Mouse (Mus musculus) neutrophil, adult 83 days (primary cell): ENCODE data around the gene Olfr1155. TPM values are rescaled to one million over a fixed set of nuclear protein-coding genes. Genes with fewer than 3 reads are reported as not detected.

Experiments used
- total RNA-seq, 2 experiments: library from RNA; stranded (reverse); gene quantifications; one replicate each; pipeline ENCODE4 v1.2.4; 2023

Olfr1155 gene
- not detected for total RNA-seq

GRCm38 (mm10) chr2:87945037-87945436 lies at the start of gene Olfr1155:
TSS of gene Olfr1155 (minus strand) at chr2:87945137.

GRCm38 (mm10) chr2:87989813-87990212 lies 44.9 kb upstream of the Olfr1155 start, which contains the start of gene Olfr1158:
TSS of gene Olfr1158 (plus strand) at chr2:87990113.

GRCm38 (mm10) chr2:87974563-87974962 lies 29.6 kb upstream of the Olfr1155 start, which contains the start of gene Olfr74:
TSS of gene Olfr74 (minus strand) at chr2:87974663.

GRCm38 (mm10) chr2:87968199-87968598 lies 23.3 kb upstream of the Olfr1155 start, which contains the start of gene Olfr1157:
TSS of gene Olfr1157 (minus strand) at chr2:87968299.

GRCm38 (mm10) chr2:87953000-87953399 lies 8.1 kb upstream of the Olfr1155 start, which contains the start of gene Olfr1156:
TSS of gene Olfr1156 (minus strand) at chr2:87953100.

GRCm38 (mm10) chr2:87905066-87905465 lies 39.9 kb downstream of the Olfr1155 start, which contains the start of gene Olfr1154:
TSS of gene Olfr1154 (minus strand) at chr2:87905166.

GRCm38 (mm10) chr2:87894662-87895061 lies 50.3 kb downstream of the Olfr1155 start, which contains the start of gene Olfr1153:
TSS of gene Olfr1153 (plus strand) at chr2:87894962.

Other genes starting within 250 kb of the Olfr1155 start
- gene Olfr1137, start 232.0 kb downstream of the Olfr1155 start, total RNA-seq: not detected
- not detected for gene Olfr1138, start 205.2 kb downstream of the Olfr1155 start, total RNA-seq
- not detected for gene Olfr1140, start 201.4 kb downstream of the Olfr1155 start, total RNA-seq
- gene Olfr1141, start 191.1 kb downstream of the Olfr1155 start, total RNA-seq: not detected
- not detected for gene Olfr152, start 165.7 kb downstream of the Olfr1155 start, total RNA-seq
- not detected for gene Olfr1143, start 144.5 kb downstream of the Olfr1155 start, total RNA-seq
- not detected for gene Olfr1145, start 135.3 kb downstream of the Olfr1155 start, total RNA-seq
- not detected for gene Olfr1148, start 114.6 kb downstream of the Olfr1155 start, total RNA-seq
- not detected for gene Olfr1150-ps1, start 101.1 kb downstream of the Olfr1155 start, total RNA-seq
- not detected for gene Olfr1151, start 89.3 kb downstream of the Olfr1155 start, total RNA-seq
- not detected for gene Olfr1152, start 78.6 kb downstream of the Olfr1155 start, total RNA-seq
- gene Olfr1153, start 50.2 kb downstream of the Olfr1155 start, total RNA-seq: not detected
- not detected for gene Olfr1154, start 40.0 kb downstream of the Olfr1155 start, total RNA-seq
- gene Olfr1156, start 8.0 kb upstream of the Olfr1155 start, total RNA-seq: not detected
- not detected for gene Olfr1157, start 23.2 kb upstream of the Olfr1155 start, total RNA-seq
- not detected for gene Olfr74, start 29.5 kb upstream of the Olfr1155 start, total RNA-seq
- gene Olfr1158, start 45.0 kb upstream of the Olfr1155 start, total RNA-seq: not detected
- gene Olfr1160, start 63.1 kb upstream of the Olfr1155 start, total RNA-seq: not detected
- gene Olfr1161, start 77.6 kb upstream of the Olfr1155 start, total RNA-seq: not detected
- not detected for gene Olfr73, start 92.6 kb upstream of the Olfr1155 start, total RNA-seq
- not detected for gene Olfr1162, start 106.0 kb upstream of the Olfr1155 start, total RNA-seq
- not detected for gene Olfr1163, start 126.7 kb upstream of the Olfr1155 start, total RNA-seq
- not detected for gene Olfr1164, start 148.8 kb upstream of the Olfr1155 start, total RNA-seq
- not detected for gene Olfr1166, start 183.1 kb upstream of the Olfr1155 start, total RNA-seq
- not detected for gene Olfr1167, start 210.1 kb upstream of the Olfr1155 start, total RNA-seq
- not detected for gene Olfr1168, start 236.7 kb upstream of the Olfr1155 start, total RNA-seq